Mouse (Mus musculus) embryonic facial prominence, embryonic 13.5 days (tissue): ENCODE data around the gene Tm9sf2. TPM values are rescaled to one million over a fixed set of nuclear protein-coding genes. Genes with fewer than 3 reads are reported as not detected.
A peak's percentile ranks its signal among the peaks of the same experiment; 100 is the strongest.
"Not testable (repeated sequence)": the region's sequence is repeated elsewhere in the genome, so short reads cannot be mapped to it uniquely, and the experiment has no call there.

ENCODE experiments used
- ATAC-seq: fragments of 200-750 bp; cut with Nextera tagmentation; 2 replicates; pipeline ENCODE4 v1.8.0; 2017; ENCODE audit warnings: low read depth; ENCODE audit not compliant: insufficient number of reproducible peaks, insufficient read depth, low FRiP score, low TSS enrichment
- H3K27ac ChIP-seq: fragments of 300-500 bp; sonication (generic); 2 replicates; pipeline ENCODE4 v1.5.1; 2015; ENCODE audit warnings: moderate library complexity, mild to moderate bottlenecking, inconsistent platforms
- H3K27me3 ChIP-seq: fragments of 300-500 bp; sonication (generic); 2 replicates; pipeline ENCODE4 v1.6.1; 2015; ENCODE audit warnings: mild to moderate bottlenecking, inconsistent platforms
- H3K36me3 ChIP-seq: fragments of 300-500 bp; sonication (generic); 2 replicates; pipeline ENCODE4 v1.6.1; 2015; ENCODE audit warnings: mild to moderate bottlenecking, inconsistent platforms
- H3K4me1 ChIP-seq: fragments of 300-500 bp; sonication (generic); 2 replicates; pipeline ENCODE4 v1.6.1; 2015; ENCODE audit warnings: inconsistent platforms
- H3K4me2 ChIP-seq: fragments of 300-500 bp; sonication (generic); 2 replicates; pipeline ENCODE4 v1.6.1; 2015; ENCODE audit warnings: moderate library complexity, mild to moderate bottlenecking, inconsistent platforms
- H3K4me3 ChIP-seq: fragments of 300-500 bp; sonication (generic); 2 replicates; pipeline ENCODE4 v1.5.1; 2015; ENCODE audit warnings: mild to moderate bottlenecking, inconsistent platforms
- H3K9ac ChIP-seq: fragments of 300-500 bp; sonication (generic); 2 replicates; pipeline ENCODE4 v1.6.1; 2015; ENCODE audit warnings: mild to moderate bottlenecking, inconsistent platforms
- H3K9me3 ChIP-seq: fragments of 300-500 bp; sonication (generic); 2 replicates; pipeline ENCODE4 v1.6.1; 2016; ENCODE audit warnings: inconsistent platforms
- WGBS: fragments of 180-500 bp; shearing (Covaris S2); methylation state at CpG from one replicate; pipeline ENCODE4 v1.1.7; 2015; ENCODE audit warnings: mixed read lengths; 5-methylcytosine and 5-hydroxymethylcytosine counted together
- polyA plus RNA-seq: library from polyadenylated mRNA; unstranded; fragments of >200 nt; fragmentation: Nextera tagmentation; extraction: Ambion mirVana; gene quantifications from 2 replicates; pipeline ENCODE4 v1.2.1, GENCODE M21; 2015

The Tm9sf2 gene
- polyA plus RNA-seq, 1 experiment from 2014 or later: 148 TPM

DNA sequence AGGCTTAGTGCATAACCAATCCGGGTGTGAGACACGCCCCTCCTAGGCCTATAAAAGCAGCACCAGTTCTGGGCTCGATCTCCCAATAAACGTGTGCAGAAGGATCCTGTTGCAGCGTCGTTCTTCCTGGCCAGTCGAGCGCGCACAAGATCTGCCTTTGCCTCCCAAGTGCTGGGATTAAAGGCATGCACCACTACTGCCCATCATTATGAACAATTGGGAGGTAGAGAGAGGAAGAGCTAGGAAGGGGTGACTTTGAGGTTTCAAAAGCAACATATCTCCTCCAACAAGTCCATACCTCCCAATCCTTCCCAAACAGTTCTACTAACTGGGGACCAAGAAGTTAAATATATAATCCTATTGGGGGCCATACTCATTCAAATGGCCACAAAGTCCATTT, 4.9 kb upstream of the Tm9sf2 start:
- H3K27ac ChIP-seq, H3K9ac ChIP-seq, H3K9me3 ChIP-seq, H3K4me3 ChIP-seq, ATAC-seq, H3K4me2 ChIP-seq, H3K27me3 ChIP-seq, H3K36me3 ChIP-seq: not testable (repeated sequence)
- peaks cover 13% of the 10 kb centered on the region for H3K4me1 ChIP-seq
- WGBS: 89% methylated on average over 9 of the region's 9 CpGs

DNA sequence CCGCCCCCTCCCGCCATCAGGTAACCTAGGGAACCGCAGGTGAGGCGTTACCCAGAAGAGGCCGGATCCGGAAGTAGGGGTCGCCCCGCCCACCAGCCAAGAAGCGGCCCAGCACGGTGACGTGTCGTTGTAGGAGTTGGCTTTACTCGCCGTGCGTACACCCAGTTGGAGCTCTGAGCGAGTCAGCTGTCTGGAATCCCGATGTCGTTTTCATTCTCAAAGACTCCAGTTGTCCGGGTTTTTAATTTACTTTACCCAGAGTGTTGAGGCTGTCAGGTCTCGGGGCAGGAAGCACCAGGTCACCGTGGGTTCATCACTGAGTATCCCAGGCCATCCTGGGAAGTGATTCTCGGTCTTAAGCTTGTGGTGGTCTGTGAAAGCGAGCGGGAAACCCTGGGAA, 2.0 kb upstream of the Tm9sf2 start:
- peak; percentile 97 for ATAC-seq
- Histone ChIP-seq H3K4me1 (peaks cover 29% of the 10 kb centered on the region), H3K4me3 (peak overlapping the region; percentile 50), H3K4me2 (peak overlapping the region; percentile 81), H3K9ac (peak overlapping the region; percentile 79), H3K36me3 (no peaks in the 10 kb centered on the region), H3K9me3 (no peaks in the 10 kb centered on the region), H3K27me3 (no peaks in the 10 kb centered on the region), H3K27ac (peak overlapping the region; percentile 97)
- 0% methylated on average over 24 of the region's 24 CpGs for WGBS

DNA sequence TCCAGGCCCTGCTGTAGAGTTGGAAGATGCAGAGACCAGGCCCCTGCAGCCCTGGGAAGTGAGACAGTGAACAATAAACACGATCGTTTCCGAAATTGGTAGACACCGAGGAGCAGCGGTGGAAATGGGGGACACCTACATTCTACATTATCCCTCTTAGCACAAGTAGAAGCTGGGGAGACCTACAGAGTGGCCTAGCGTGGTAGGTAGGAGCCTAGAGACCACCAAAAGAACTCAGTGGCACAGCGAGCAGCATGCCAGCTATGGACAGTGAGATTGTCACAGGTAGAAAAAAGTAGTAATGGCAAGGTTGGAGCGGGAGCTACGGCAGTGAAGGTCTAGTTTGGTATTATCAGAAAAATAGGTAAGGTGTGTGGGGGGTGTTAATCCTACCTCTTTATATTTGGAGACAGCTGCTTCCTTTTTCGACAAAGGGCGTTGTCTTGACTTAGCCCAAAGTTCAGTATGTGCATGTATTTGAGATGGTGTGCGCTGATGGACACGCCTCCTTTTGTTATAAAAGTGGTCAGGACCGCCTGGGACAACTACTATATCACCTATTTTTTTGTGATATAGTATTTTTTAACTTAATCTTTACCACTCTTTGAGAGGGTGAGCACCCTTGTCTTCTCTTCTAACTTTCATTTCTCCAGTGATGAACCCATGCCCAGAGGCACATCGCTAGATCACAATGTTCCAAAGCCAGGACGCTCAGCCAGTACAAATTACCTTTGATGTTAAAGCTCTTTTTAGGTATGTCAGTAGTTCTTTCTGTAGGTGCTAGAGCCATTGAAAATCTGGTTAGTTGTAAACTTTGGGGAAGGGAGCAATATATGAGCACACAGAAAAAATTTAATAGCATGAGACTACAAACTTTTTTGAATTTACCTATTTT, 1.2 kb upstream of the Tm9sf2 start:
- Histone ChIP-seq H3K9ac (peak overlapping the region; percentile 79), H3K36me3 (0 out of 2 replicates have a peak, but pooled peaks cover 1% of the 10 kb centered on the region), H3K4me1 (peaks cover 29% of the 10 kb centered on the region), H3K9me3 (no peaks in the 10 kb centered on the region), H3K4me2 (peak overlapping the region; percentile 81), H3K4me3 (peak overlapping the region; percentile 80), H3K27ac (peak overlapping the region; percentile 97), H3K27me3 (no peaks in the 10 kb centered on the region)
- WGBS: 64% methylated on average over 16 of the region's 16 CpGs
- ATAC-seq: no peak

DNA sequence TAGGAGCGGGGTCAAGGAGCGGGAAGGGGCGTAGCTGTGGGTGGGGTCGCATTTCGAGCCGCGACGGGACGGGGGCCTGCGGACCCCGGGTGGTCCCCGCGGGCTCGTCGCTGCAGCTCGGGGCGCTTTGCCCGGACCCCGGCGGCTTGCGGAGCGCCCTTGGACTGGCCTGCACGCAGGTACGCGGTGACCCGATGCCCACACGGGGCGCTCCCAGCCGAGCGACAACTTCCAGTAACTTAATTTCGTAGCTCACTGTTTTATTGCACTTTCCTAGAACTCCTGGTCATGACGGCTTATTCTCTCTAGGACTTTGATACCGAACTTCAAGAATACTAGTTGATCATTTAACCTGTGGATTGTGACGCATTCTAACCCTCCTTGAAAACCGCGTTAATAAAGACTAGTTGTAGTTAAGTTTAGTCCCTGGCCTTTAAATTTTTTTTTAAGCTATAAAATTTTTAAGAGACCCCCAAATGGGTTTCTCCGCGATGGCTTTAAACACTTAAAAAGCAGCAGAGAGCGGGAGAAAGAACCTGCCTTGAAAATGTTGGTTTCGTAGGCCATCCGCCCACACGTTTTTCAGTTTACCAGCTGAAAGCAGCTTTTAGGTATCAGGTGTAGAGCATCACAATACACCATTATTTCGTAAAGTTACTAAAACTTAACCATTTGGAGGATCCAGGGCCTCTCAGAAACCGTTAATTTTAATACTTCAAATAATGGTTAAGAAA, 810 bp downstream of the Tm9sf2 start:
- WGBS: 4% methylated on average over 44 of the region's 44 CpGs
- H3K27me3 ChIP-seq: no peaks in the 10 kb centered on the region
- H3K9me3 ChIP-seq: no peaks in the 10 kb centered on the region
- H3K4me1 ChIP-seq: peaks cover 29% of the 10 kb centered on the region
- H3K4me2 ChIP-seq: peak overlapping the region; percentile 81
- 0 out of 2 replicates have a peak, but pooled peaks cover 12% of the 10 kb centered on the region for H3K36me3 ChIP-seq
- H3K9ac ChIP-seq: peak overlapping the region; percentile 94
- peak overlapping the region; percentile 93 for H3K27ac ChIP-seq
- H3K4me3 ChIP-seq: peak overlapping the region; percentile 80
- ATAC-seq: 0 out of 2 replicates have a peak, but pooled peaks have one; percentile 6

DNA sequence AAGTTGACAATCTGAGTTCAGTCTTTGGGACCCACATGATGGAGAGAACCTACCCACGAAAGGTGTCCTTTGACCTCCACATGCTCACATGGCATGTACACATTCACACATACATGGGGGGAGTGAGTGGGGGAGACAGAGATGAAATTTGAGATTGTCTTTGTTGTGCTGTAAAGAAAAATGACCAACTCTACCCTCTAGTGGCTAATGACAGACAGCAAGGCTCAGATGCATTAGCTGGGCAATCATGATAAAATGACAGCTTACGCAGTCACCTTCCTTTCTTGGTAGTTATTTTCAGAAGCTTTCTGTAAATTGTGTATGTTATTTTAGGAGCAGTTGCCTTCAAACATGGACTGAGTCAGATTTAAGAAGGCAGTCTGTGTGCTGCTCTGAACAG, 4.8 kb downstream of the Tm9sf2 start:
- H3K27ac ChIP-seq: no peak overlapping the region
- ATAC-seq: no peak
- no peaks in the 10 kb centered on the region for H3K27me3 ChIP-seq
- H3K4me3 ChIP-seq: no peak overlapping the region
- WGBS: 93% methylated on average over 2 of the region's 2 CpGs
- H3K9ac ChIP-seq: no peak overlapping the region
- H3K4me1 ChIP-seq: peaks cover 16% of the 10 kb centered on the region
- H3K36me3 ChIP-seq: 0 out of 2 replicates have a peak, but pooled peaks cover 12% of the 10 kb centered on the region
- H3K4me2 ChIP-seq: no peak overlapping the region
- no peaks in the 10 kb centered on the region for H3K9me3 ChIP-seq

DNA sequence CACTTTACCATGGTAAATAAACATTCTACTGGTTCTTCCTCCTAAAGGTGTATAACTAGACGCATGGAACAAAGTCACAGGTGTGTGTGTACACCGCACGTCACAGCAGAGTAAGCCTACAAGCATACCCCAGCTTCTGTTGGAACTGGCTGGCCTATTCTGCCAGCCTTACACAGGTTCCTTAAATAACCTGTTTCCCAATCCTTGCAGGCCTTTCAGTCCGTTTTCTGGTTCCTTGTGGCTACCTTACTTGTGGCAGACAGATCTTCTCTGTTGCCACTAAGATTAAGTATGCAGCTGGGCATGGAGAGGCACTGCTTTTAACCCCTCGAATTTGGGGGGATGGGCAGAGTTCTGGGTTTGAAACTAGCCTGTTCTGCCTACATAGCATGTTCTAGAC, 5.5 kb downstream of the Tm9sf2 start:
- Histone ChIP-seq H3K9ac (no peak overlapping the region), H3K9me3 (no peaks in the 10 kb centered on the region), H3K27ac (no peak overlapping the region), H3K36me3 (0 out of 2 replicates have a peak, but pooled peaks cover 12% of the 10 kb centered on the region), H3K4me2 (no peak overlapping the region), H3K4me1 (peaks cover 16% of the 10 kb centered on the region), H3K27me3 (no peaks in the 10 kb centered on the region), H3K4me3 (no peak overlapping the region)
- no peak for ATAC-seq
- WGBS: 88% methylated on average over 5 of the region's 5 CpGs

DNA sequence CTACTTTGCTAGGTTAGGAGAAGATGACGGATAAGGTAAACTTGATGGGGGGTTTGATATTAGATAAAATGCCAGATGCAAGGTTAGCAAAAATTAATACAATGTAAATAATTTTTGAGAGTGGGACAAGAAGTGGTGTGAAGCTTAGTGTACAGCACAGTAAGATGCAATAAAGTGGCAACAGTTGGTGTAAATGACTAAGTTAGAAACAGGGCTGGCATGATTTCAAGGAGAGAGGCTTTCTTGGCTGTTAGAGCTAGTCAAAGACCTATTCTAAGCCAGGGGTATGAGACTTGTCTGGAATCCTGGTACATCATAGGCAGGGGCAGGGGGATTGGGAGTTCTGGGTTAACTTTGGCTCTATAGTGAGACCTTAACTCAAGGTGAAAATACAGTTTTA, 9.4 kb downstream of the Tm9sf2 start:
- ATAC-seq: no peak
- Histone ChIP-seq H3K27ac (no peak overlapping the region), H3K4me1 (no peaks in the 10 kb centered on the region), H3K4me3 (no peak overlapping the region), H3K36me3 (0 out of 2 replicates have a peak, but pooled peaks cover 7% of the 10 kb centered on the region), H3K9ac (no peak overlapping the region), H3K4me2 (no peak overlapping the region), H3K9me3 (no peaks in the 10 kb centered on the region), H3K27me3 (no peaks in the 10 kb centered on the region)
- WGBS: 83% methylated on average over 1 of the region's 1 CpGs

DNA sequence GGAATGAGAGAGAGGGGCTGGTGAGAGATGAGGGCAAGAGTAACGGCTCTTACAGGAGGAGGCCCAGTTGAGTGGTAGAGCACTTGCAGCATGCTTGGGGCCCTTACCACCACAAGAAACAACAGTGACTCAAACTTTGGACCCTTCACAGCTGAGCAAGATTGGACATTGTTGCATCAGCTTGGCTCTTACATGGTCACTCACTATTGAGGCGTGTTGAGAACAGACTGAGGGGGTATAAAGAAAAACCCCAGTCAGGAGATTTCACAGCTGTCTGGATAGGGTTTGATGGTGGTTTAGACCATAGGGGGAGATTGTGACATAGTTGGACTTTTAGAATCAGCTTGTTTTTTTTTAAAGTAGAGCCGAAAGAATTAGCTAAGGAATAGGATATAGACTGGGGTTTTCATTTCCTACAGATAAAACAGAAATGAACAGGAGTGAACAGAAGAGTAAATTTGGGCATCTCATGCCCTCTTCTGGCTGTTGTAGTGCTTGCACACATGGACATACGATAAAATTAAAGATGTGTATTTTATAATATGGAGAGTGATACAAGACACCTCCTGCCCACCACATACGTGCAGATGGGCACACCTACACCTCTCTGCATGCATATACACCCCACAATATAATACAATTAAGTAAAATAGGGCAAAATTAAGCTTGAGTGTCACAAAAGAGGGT, 23.4 kb downstream of the Tm9sf2 start:
- no peak overlapping the region for H3K27ac ChIP-seq
- H3K4me2 ChIP-seq: no peak overlapping the region
- WGBS: 84% methylated on average over 5 of the region's 5 CpGs
- no peak for ATAC-seq
- no peaks in the 10 kb centered on the region for H3K9me3 ChIP-seq
- no peaks in the 10 kb centered on the region for H3K4me1 ChIP-seq
- H3K27me3 ChIP-seq: no peaks in the 10 kb centered on the region
- peaks cover 41% of the 10 kb centered on the region for H3K36me3 ChIP-seq
- no peak overlapping the region for H3K4me3 ChIP-seq
- H3K9ac ChIP-seq: no peak overlapping the region

DNA sequence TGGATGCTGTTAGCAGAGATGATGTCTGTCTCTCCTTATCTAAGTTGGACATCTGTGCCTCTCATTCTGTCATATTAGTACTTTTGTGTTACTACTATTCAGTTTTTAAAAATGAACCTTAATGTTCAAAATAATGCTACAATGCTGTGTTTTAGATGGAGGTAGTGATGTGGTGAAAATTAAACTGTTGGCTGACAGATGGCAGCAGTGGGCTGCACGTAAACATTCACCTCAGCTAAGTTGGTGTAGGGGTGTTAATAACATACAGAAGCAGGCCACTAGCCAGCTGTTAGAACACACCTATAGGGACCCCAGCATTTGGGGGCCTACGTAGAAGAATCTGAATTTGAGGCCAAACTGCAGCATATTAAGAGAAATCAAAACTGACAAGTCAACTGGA, 24.8 kb downstream of the Tm9sf2 start:
- Histone ChIP-seq H3K4me1 (no peaks in the 10 kb centered on the region), H3K36me3 (peaks cover 37% of the 10 kb centered on the region)
- 87% methylated on average over 2 of the region's 2 CpGs for WGBS

DNA sequence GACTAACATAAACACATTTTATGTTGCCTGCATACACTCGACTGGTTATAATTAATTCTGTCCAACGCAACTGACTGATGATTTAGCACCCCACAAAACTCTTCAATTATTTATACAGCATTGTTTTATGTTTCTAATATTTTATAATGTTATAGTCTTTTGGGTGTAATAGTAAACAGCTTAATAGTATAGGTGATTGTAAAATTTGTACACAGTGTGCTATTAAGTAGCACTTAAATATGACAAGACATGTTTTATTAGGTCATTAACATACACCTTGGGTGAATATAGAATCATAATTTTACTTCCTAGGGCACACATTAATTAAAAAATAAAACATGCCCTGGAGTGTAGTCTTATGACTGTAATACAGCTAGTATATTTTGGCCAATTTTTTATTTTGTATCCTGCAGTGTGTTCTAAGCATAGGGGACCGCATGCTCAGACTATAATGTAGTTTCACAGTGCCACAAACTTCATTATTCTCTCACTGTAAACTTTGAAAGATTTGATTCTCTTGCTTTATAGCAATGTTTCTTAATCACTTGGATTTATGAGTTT, 29.6 kb downstream of the Tm9sf2 start:
- 91% methylated on average over 3 of the region's 3 CpGs for WGBS
- Histone ChIP-seq H3K27me3 (no peaks in the 10 kb centered on the region), H3K27ac (no peak overlapping the region), H3K4me1 (no peaks in the 10 kb centered on the region), H3K36me3 (peaks cover 48% of the 10 kb centered on the region), H3K9me3 (no peaks in the 10 kb centered on the region), H3K9ac (no peak overlapping the region), H3K4me2 (no peak overlapping the region), H3K4me3 (no peak overlapping the region)
- ATAC-seq: no peak

More for the DNA sequence above, 24.8 kb downstream of the Tm9sf2 start:
- ATAC-seq: no peak
- Histone ChIP-seq H3K4me3 (no peak overlapping the region), H3K9ac (no peak overlapping the region), H3K9me3 (no peaks in the 10 kb centered on the region), H3K27ac (no peak overlapping the region), H3K4me2 (no peak overlapping the region), H3K27me3 (no peaks in the 10 kb centered on the region)

DNA sequence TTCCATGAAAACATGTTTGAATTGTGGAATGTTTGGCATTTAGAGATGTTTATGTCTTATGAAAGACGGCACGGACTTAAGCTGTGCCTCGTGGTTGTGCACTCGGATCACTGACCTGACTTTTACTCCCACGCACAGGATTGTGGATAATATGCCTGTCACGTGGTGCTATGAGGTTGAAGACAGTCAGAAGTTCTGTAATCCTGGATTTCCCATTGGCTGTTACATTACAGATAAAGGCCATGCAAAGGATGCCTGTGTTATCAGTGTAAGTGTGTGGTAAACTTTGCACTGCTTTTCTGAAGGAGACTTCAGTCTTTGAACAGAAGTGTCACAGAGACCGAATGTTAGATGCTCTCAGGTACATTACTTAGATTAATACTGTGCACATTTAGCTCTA, 30.4 kb downstream of the Tm9sf2 start:
- peaks cover 52% of the 10 kb centered on the region for H3K36me3 ChIP-seq
- no peak for ATAC-seq
- 84% methylated on average over 7 of the region's 7 CpGs for WGBS

More for the DNA sequence above, 30.4 kb downstream of the Tm9sf2 start:
- Histone ChIP-seq H3K27me3 (no peaks in the 10 kb centered on the region), H3K27ac (no peak overlapping the region), H3K9ac (no peak overlapping the region), H3K4me2 (no peak overlapping the region), H3K4me1 (no peaks in the 10 kb centered on the region), H3K9me3 (no peaks in the 10 kb centered on the region), H3K4me3 (no peak overlapping the region)
